25 mouse cellular contexts compared by ENCODE assay signal in the genomic region with DNA sequence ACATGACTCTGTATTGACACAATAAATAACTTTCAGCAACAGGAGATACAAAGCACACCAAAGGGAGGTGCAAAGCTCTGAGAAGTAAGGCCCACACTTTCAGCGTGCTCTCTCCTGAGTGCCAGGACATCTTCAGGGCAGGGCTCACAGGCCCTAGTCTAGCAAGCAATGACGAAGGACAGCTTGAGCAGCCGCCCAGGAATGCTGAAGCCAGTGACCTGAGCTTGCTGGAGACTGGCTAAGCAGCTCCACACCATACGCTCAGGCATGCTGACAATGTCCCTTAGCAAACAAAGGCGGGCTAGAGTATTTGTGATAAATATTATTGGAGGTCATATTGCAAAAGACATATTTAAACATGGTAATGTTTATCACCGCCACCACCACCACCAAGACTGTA. TPM values are rescaled to one million over a fixed set of nuclear protein-coding genes. Genes with fewer than 3 reads are reported as not detected.
DNase-seq lines count a peak whose midpoint lies in the region; ATAC-seq and TF ChIP-seq lines count a peak whose summit lies in the region.
"Had no signal": no experiment of that assay in that cellular context is flagged by ENCODE, and none has a peak within 500 bp of the region (broad histone marks: within the 10 kb centered on the region; RNA-seq: fewer than 3 reads in every experiment).

No protein-coding gene starts in this region.

- H3K27ac ChIP-seq in lung, postnatal 0 days (ENCODE audit: low read length): no peak overlapping the region
- H3K27ac ChIP-seq in stomach, postnatal 0 days (replicated peaks): no peak overlapping the region
- no peak overlapping the region for H3K27ac ChIP-seq in hindbrain, embryonic 16.5 days (ENCODE audit: low read depth, low read length)
- H3K27ac ChIP-seq in liver, postnatal 0 days (ENCODE audit: low read depth): no peak overlapping the region
- H3K27ac ChIP-seq: embryonic facial prominence, embryonic 12.5 days; heart, embryonic 15.5 days; hindbrain, embryonic 13.5 days; limb, embryonic 13.5 days; liver, embryonic 13.5 days; neural tube, embryonic 15.5 days had no signal

- H3K36me3 ChIP-seq in lung, postnatal 0 days (ENCODE audit: insufficient read depth, low read length): no peaks in the 10 kb centered on the region
- H3K36me3 ChIP-seq in stomach, postnatal 0 days (ENCODE audit: control insufficient read depth, insufficient read depth, low read length): no peaks in the 10 kb centered on the region
- no peaks in the 10 kb centered on the region for H3K36me3 ChIP-seq in hindbrain, embryonic 16.5 days (ENCODE audit: control insufficient read depth, insufficient read depth, low read length)
- no peaks in the 10 kb centered on the region for H3K36me3 ChIP-seq in liver, postnatal 0 days (replicated peaks; ENCODE audit: insufficient read depth, low read length)
- H3K36me3 ChIP-seq: embryonic facial prominence, embryonic 12.5 days; heart, embryonic 15.5 days; hindbrain, embryonic 13.5 days; limb, embryonic 13.5 days; liver, embryonic 13.5 days; neural tube, embryonic 15.5 days had no signal

- TF ChIP-seq CTCF in lung, postnatal 0 days (IDR thresholded peaks at IDR 0.05): no peak
- TF ChIP-seq CTCF in stomach, postnatal 0 days (IDR thresholded peaks at IDR 0.05; ENCODE audit: low read depth): no peak
- no peak for TF ChIP-seq CTCF in liver, postnatal 0 days (IDR thresholded peaks at IDR 0.05; ENCODE audit: low read depth)

- no peak overlapping the region for H3K4me2 ChIP-seq in lung, postnatal 0 days (replicated peaks; ENCODE audit: low read depth, low read length)
- no peak overlapping the region for H3K4me2 ChIP-seq in stomach, postnatal 0 days (replicated peaks; ENCODE audit: low read depth)
- no peak overlapping the region for H3K4me2 ChIP-seq in hindbrain, embryonic 16.5 days (ENCODE audit: low read length)
- H3K4me2 ChIP-seq in liver, postnatal 0 days (ENCODE audit: low read depth, low read length): no peak overlapping the region
- H3K4me2 ChIP-seq: embryonic facial prominence, embryonic 12.5 days; heart, embryonic 15.5 days; hindbrain, embryonic 13.5 days; limb, embryonic 13.5 days; liver, embryonic 13.5 days; midbrain, embryonic 11.5 days; neural tube, embryonic 15.5 days had no signal

- WGBS in lung, postnatal 0 days: 41% methylated on average over 6 of the region's 6 CpGs
- 46% methylated on average over 6 of the region's 6 CpGs for whole genome bisulfite sequencing in stomach, postnatal 0 days
- WGBS in hindbrain, embryonic 16.5 days: 90% methylated on average over 6 of the region's 6 CpGs
- 65% methylated on average over 6 of the region's 6 CpGs for WGBS in liver, postnatal 0 days (ENCODE audit: insufficient replicate concordance)

- DNase-seq in kidney, adult 9 months: peak; percentile 20
- DNase-seq in kidney, postnatal 14 days: no peak
- peak; percentile 21 for DNase-seq in kidney, postnatal 10 days
- DNase-seq in lung, postnatal 0 days (ENCODE audit: low spot score): peak; percentile 55
- peak; percentile 22 for DNase-seq in stomach, postnatal 0 days (ENCODE audit: low spot score)
- DNase-seq in liver, postnatal 0 days: no peak
- DNase-seq: adrenal gland, postnatal 10 days; cerebellum, adult 2 months; cerebellum, postnatal 25 days; forebrain, postnatal 0 days; gastrocnemius, postnatal 25 days; heart, postnatal 36 days; liver, embryonic 13.5 days; thymus, adult 2 months; thymus, postnatal 4 days had no signal

- peak; percentile 89 for ATAC-seq in lung, postnatal 0 days
- peak; percentile 64 for ATAC-seq in stomach, postnatal 0 days (ENCODE audit: low FRiP score, low TSS enrichment)
- no peak for ATAC-seq in hindbrain, embryonic 16.5 days
- ATAC-seq in liver, postnatal 0 days: no peak
- ATAC-seq: activated CD4-positive, CD25-positive, alpha-beta regulatory T cell, adult 4 months; forebrain, postnatal 0 days; inflammation-experienced regulatory T-cells, adult 6 months had no signal

- no peaks in the 10 kb centered on the region for H3K27me3 ChIP-seq in lung, postnatal 0 days (replicated peaks; ENCODE audit: insufficient read depth, low read length)
- no peaks in the 10 kb centered on the region for H3K27me3 ChIP-seq in stomach, postnatal 0 days (ENCODE audit: control insufficient read depth, insufficient read depth, low read length)
- no peaks in the 10 kb centered on the region for H3K27me3 ChIP-seq in hindbrain, embryonic 16.5 days (replicated peaks; ENCODE audit: control insufficient read depth, insufficient read depth, low read length)
- 0 out of 2 replicates have a peak, but pooled peaks cover 8% of the 10 kb centered on the region for H3K27me3 ChIP-seq in liver, postnatal 0 days (ENCODE audit: insufficient read depth, low read length)
- H3K27me3 ChIP-seq: embryonic facial prominence, embryonic 12.5 days; heart, embryonic 15.5 days; hindbrain, embryonic 13.5 days; limb, embryonic 13.5 days; liver, embryonic 13.5 days; neural tube, embryonic 15.5 days had no signal

- no peaks in the 10 kb centered on the region for H3K9me3 ChIP-seq in lung, postnatal 0 days (ENCODE audit: low read length)
- H3K9me3 ChIP-seq in stomach, postnatal 0 days (ENCODE audit: control insufficient read depth, low read length): no peaks in the 10 kb centered on the region
- no peaks in the 10 kb centered on the region for H3K9me3 ChIP-seq in hindbrain, embryonic 16.5 days (ENCODE audit: control insufficient read depth, low read length)
- no peaks in the 10 kb centered on the region for H3K9me3 ChIP-seq in liver, postnatal 0 days (ENCODE audit: low read length)
- H3K9me3 ChIP-seq: embryonic facial prominence, embryonic 12.5 days; heart, embryonic 15.5 days; hindbrain, embryonic 13.5 days; limb, embryonic 13.5 days; liver, embryonic 13.5 days; neural tube, embryonic 15.5 days had no signal

- H3K4me3 ChIP-seq in lung, postnatal 0 days (ENCODE audit: low read depth, low read length): no peak overlapping the region
- no peak overlapping the region for H3K4me3 ChIP-seq in stomach, postnatal 0 days (ENCODE audit: low read depth, low read length)
- H3K4me3 ChIP-seq in hindbrain, embryonic 16.5 days (ENCODE audit: low read length): no peak overlapping the region
- no peak overlapping the region for H3K4me3 ChIP-seq in liver, postnatal 0 days (ENCODE audit: low read depth, low read length)
- H3K4me3 ChIP-seq: embryonic facial prominence, embryonic 12.5 days; heart, embryonic 15.5 days; hindbrain, embryonic 13.5 days; limb, embryonic 13.5 days; liver, embryonic 13.5 days; neural tube, embryonic 15.5 days had no signal

- 0 out of 2 replicates have a peak, but pooled peaks have one; percentile 14 for TF ChIP-seq EP300 in lung, postnatal 0 days (IDR thresholded peaks at IDR 0.05)
- TF ChIP-seq EP300 in stomach, postnatal 0 days (optimal IDR thresholded peaks at IDR 0.05): no peak
- TF ChIP-seq EP300 in liver, postnatal 0 days (IDR thresholded peaks at IDR 0.05; ENCODE audit: low read depth): no peak

- no peaks in the 10 kb centered on the region for H3K4me1 ChIP-seq in lung, postnatal 0 days (ENCODE audit: insufficient read depth, low read depth, low read length)
- H3K4me1 ChIP-seq in stomach, postnatal 0 days (replicated peaks; ENCODE audit: control insufficient read depth, insufficient read depth): no peaks in the 10 kb centered on the region
- no peaks in the 10 kb centered on the region for H3K4me1 ChIP-seq in hindbrain, embryonic 16.5 days (ENCODE audit: control insufficient read depth, insufficient read depth, low read depth, low read length)
- no peaks in the 10 kb centered on the region for H3K4me1 ChIP-seq in liver, postnatal 0 days (ENCODE audit: insufficient read depth)
- H3K4me1 ChIP-seq: embryonic facial prominence, embryonic 12.5 days; heart, embryonic 15.5 days; hindbrain, embryonic 13.5 days; limb, embryonic 13.5 days; liver, embryonic 13.5 days; neural tube, embryonic 15.5 days had no signal

- H3K9ac ChIP-seq in lung, postnatal 0 days (replicated peaks; ENCODE audit: low read depth): no peak overlapping the region
- H3K9ac ChIP-seq in stomach, postnatal 0 days (ENCODE audit: low read length): no peak overlapping the region
- H3K9ac ChIP-seq in hindbrain, embryonic 16.5 days (ENCODE audit: low read depth, low read length): no peak overlapping the region
- no peak overlapping the region for H3K9ac ChIP-seq in liver, postnatal 0 days (replicated peaks)
- H3K9ac ChIP-seq: embryonic facial prominence, embryonic 12.5 days; forebrain, postnatal 0 days; heart, embryonic 15.5 days; hindbrain, embryonic 13.5 days; limb, embryonic 13.5 days; liver, embryonic 13.5 days; neural tube, embryonic 15.5 days had no signal

RNA-seq across cellular contexts. Expression of a gene that starts 38.6 kb away (rescaled TPM):
- polyA plus RNA-seq in lung, postnatal 0 days (2015; fragmentation: Nextera tagmentation; extraction: Ambion mirVana): 24.0 and 32.4 TPM in 2 replicates
- polyA plus RNA-seq in stomach, postnatal 0 days (2015; fragmentation: Nextera tagmentation; extraction: Ambion mirVana): 18.0 and 18.5 TPM in 2 replicates
- polyA plus RNA-seq in hindbrain, embryonic 16.5 days (2015; fragmentation: Nextera tagmentation; extraction: Ambion mirVana): 8.4 and 8.6 TPM in 2 replicates
- polyA plus RNA-seq in liver, postnatal 0 days (2015; fragmentation: Nextera tagmentation; extraction: Ambion mirVana): 0.39 and 0.44 TPM in 2 replicates
- polyA plus RNA-seq: activated CD4-positive, CD25-positive, alpha-beta regulatory T cell, adult 4 months; C2C12; inflammation-experienced regulatory T-cells, adult 6 months had no signal

Comparison
In these comparisons a context has a peak if more than half of its experiments do, and no peak if none do; other contexts are left out.
1. DNase-seq: peak in kidney, adult 9 months (single experiment), kidney, postnatal 10 days (single experiment), lung, postnatal 0 days (single experiment) and stomach, postnatal 0 days (single experiment); none in kidney, postnatal 14 days (single experiment) and liver, postnatal 0 days (single experiment).
2. ATAC-seq: peak in lung, postnatal 0 days (single experiment) and stomach, postnatal 0 days (single experiment); none in hindbrain, embryonic 16.5 days (single experiment) and liver, postnatal 0 days (single experiment).